30 mouse cellular contexts compared by ENCODE assay signal in the genomic region with DNA sequence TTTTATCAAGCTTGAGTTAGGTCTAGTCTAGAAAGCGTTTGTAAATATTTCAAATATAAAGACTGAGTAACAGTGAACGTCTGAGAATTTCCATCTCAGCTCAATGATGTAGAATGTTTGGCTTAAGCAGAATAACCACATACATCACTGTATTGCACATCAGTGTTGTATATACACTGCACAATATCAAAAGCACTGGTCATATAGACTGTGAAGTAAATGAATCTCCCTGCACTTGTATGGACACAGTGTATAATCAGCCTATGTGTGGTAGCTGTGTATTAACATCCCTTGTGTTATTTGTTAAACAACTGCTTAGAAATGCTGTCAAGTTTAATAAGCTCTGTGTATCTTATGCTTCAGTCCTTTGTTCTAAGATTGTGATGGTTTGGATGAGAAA.
"Had no signal": no experiment of that assay in that cellular context is flagged by ENCODE, and none has a peak within 500 bp of the region (broad histone marks: within the 10 kb centered on the region; RNA-seq: fewer than 3 reads in every experiment).

No protein-coding gene starts in this region.

- DNase-seq: left cerebral cortex, postnatal 4 days; liver; liver, embryonic 13.5 days; liver, postnatal 0 days; lung, adult 18-20 months; lung, adult 2 months; lung, postnatal 10 days; lung, postnatal 36 days; lung, postnatal 4 days; midbrain, embryonic 14.5 days had no signal

- ATAC-seq: liver, embryonic 12.5 days; liver, postnatal 0 days; lung, postnatal 0 days; midbrain, embryonic 13.5 days; midbrain, embryonic 15.5 days; midbrain, embryonic 16.5 days had no signal

- H3K4me1 ChIP-seq: limb, embryonic 10.5 days; limb, embryonic 12.5 days; limb, embryonic 13.5 days; limb, embryonic 15.5 days; liver, embryonic 12.5 days; liver, embryonic 13.5 days; liver, embryonic 15.5 days; lung, embryonic 15.5 days; megakaryocyte, embryonic 14.5 days; midbrain, embryonic 10.5 days; midbrain, embryonic 12.5 days; midbrain, embryonic 13.5 days; midbrain, embryonic 15.5 days had no signal

- H3K9me3 ChIP-seq: limb, embryonic 10.5 days; limb, embryonic 12.5 days; limb, embryonic 13.5 days; limb, embryonic 15.5 days; liver, embryonic 12.5 days; liver, embryonic 13.5 days; liver, embryonic 15.5 days; lung, embryonic 15.5 days; megakaryocyte, embryonic 14.5 days; midbrain, embryonic 10.5 days; midbrain, embryonic 12.5 days; midbrain, embryonic 13.5 days; midbrain, embryonic 15.5 days had no signal

- H3K9ac ChIP-seq: limb, embryonic 12.5 days; limb, embryonic 13.5 days; limb, embryonic 15.5 days; liver, embryonic 12.5 days; liver, embryonic 13.5 days; liver, embryonic 14.5 days; liver, embryonic 15.5 days; liver, postnatal 0 days; lung, embryonic 15.5 days; midbrain, embryonic 12.5 days; midbrain, embryonic 13.5 days; midbrain, embryonic 15.5 days had no signal

- H3K4me2 ChIP-seq: limb, embryonic 12.5 days; limb, embryonic 13.5 days; limb, embryonic 15.5 days; liver, embryonic 11.5 days; liver, embryonic 12.5 days; liver, embryonic 13.5 days; liver, embryonic 15.5 days; lung, embryonic 15.5 days; midbrain, embryonic 11.5 days; midbrain, embryonic 12.5 days; midbrain, embryonic 13.5 days; midbrain, embryonic 15.5 days had no signal

- H3K4me3 ChIP-seq: left cerebral cortex, adult 2 months; limb, embryonic 10.5 days; limb, embryonic 12.5 days; limb, embryonic 13.5 days; limb, embryonic 15.5 days; liver, embryonic 12.5 days; liver, embryonic 13.5 days; liver, embryonic 15.5 days; lung, embryonic 15.5 days; megakaryocyte, embryonic 14.5 days; midbrain, embryonic 10.5 days; midbrain, embryonic 12.5 days; midbrain, embryonic 13.5 days; midbrain, embryonic 15.5 days; myocyte had no signal

- H3K27ac ChIP-seq: left cerebral cortex, adult 2 months; limb, embryonic 10.5 days; limb, embryonic 12.5 days; limb, embryonic 13.5 days; limb, embryonic 15.5 days; liver, embryonic 12.5 days; liver, embryonic 13.5 days; liver, embryonic 14.5 days; liver, embryonic 15.5 days; lung, embryonic 15.5 days; macrophage; midbrain, embryonic 10.5 days; midbrain, embryonic 12.5 days; midbrain, embryonic 13.5 days; midbrain, embryonic 15.5 days had no signal

- H3K36me3 ChIP-seq: limb, embryonic 10.5 days; limb, embryonic 12.5 days; limb, embryonic 13.5 days; limb, embryonic 15.5 days; liver, embryonic 12.5 days; liver, embryonic 13.5 days; liver, embryonic 15.5 days; lung, embryonic 15.5 days; midbrain, embryonic 10.5 days; midbrain, embryonic 12.5 days; midbrain, embryonic 13.5 days; midbrain, embryonic 15.5 days had no signal

- H3K27me3 ChIP-seq: limb, embryonic 12.5 days; limb, embryonic 13.5 days; limb, embryonic 15.5 days; liver, embryonic 12.5 days; liver, embryonic 13.5 days; liver, embryonic 15.5 days; lung, embryonic 15.5 days; megakaryocyte, embryonic 14.5 days; midbrain, embryonic 12.5 days; midbrain, embryonic 13.5 days; midbrain, embryonic 15.5 days had no signal
